Mouse (Mus musculus) embryo, embryonic 10 days (tissue): ENCODE data around the gene Gm28729.

Source experiments
- DNase-seq: peaks from one replicate; pipeline ENCODE4 v3.0.0-alpha.2; 2015; ENCODE audit warnings: low spot score

Gm28729 gene

GRCm38 (mm10) chr9:96461607-96462006 lies 63.5 kb downstream of the Gm28729 start:
- DNase-seq = no peak

- no peak for DNase-seq
Observed at GRCm38 (mm10) chr9:96460117-96460865, 64.8 kb downstream of the Gm28729 start.

- DNase-seq = no peak
Observed at GRCm38 (mm10) chr9:96455618-96456017, 69.4 kb downstream of the Gm28729 start.

- no peak for DNase-seq
Observed at GRCm38 (mm10) chr9:96452956-96453355, 72.1 kb downstream of the Gm28729 start.

GRCm38 (mm10) chr9:96450900-96451720 lies 74.0 kb downstream of the Gm28729 start:
- no peak for DNase-seq

- no peak for DNase-seq
Observed at GRCm38 (mm10) chr9:96449514-96449913, 75.5 kb downstream of the Gm28729 start.

- no peak for DNase-seq
Observed at GRCm38 (mm10) chr9:96445351-96445750, 79.7 kb downstream of the Gm28729 start.

- DNase-seq = no peak
Observed at GRCm38 (mm10) chr9:96442081-96442480, 83.0 kb downstream of the Gm28729 start.

- no peak for DNase-seq
Observed at GRCm38 (mm10) chr9:96438334-96438871, 86.7 kb downstream of the Gm28729 start.

- peak; percentile 68 for DNase-seq
Observed at GRCm38 (mm10) chr9:96437805-96438333, 87.2 kb downstream of the Gm28729 start.

- peak; percentile 36 for DNase-seq
Observed at GRCm38 (mm10) chr9:96436901-96437804, 87.9 kb downstream of the Gm28729 start.
